Mouse (Mus musculus) intestine, embryonic 16.5 days (tissue): ENCODE measurements around the gene Ppp3ca. TPM values are rescaled to one million over a fixed set of nuclear protein-coding genes. Genes with fewer than 3 reads are reported as not detected.

ENCODE experiments used
- ATAC-seq: fragments of 200-750 bp; cut with Nextera tagmentation; 2 replicates; pipeline ENCODE4 v1.8.0; 2017; ENCODE audit warnings: moderate TSS enrichment, moderate library complexity
- H3K27ac ChIP-seq: fragments of 300-500 bp; sonication (generic); 2 replicates; pipeline ENCODE4 v1.5.1; 2014; ENCODE audit warnings: mild to moderate bottlenecking, low read length
- H3K27me3 ChIP-seq: fragments of 300-500 bp; sonication (generic); replicated peaks from 2 replicates; pipeline ENCODE4 v1.6.1; 2014; ENCODE audit warnings: low read length, control low read depth, mixed read lengths; ENCODE audit not compliant: control insufficient read depth, insufficient read depth
- H3K36me3 ChIP-seq: fragments of 300-500 bp; sonication (generic); 2 replicates; pipeline ENCODE4 v1.6.1; 2014; ENCODE audit warnings: low read length, control low read depth; ENCODE audit not compliant: control insufficient read depth, insufficient read depth
- H3K4me1 ChIP-seq: fragments of 300-500 bp; sonication (generic); 2 replicates; pipeline ENCODE4 v1.6.1; 2014; ENCODE audit warnings: low read length, control low read depth, mixed read lengths; ENCODE audit not compliant: control insufficient read depth, insufficient read depth
- H3K4me2 ChIP-seq: fragments of 300-500 bp; sonication (generic); 2 replicates; pipeline ENCODE4 v1.6.1; 2014; ENCODE audit warnings: low read depth, low read length, control low read depth
- H3K4me3 ChIP-seq: fragments of 300-500 bp; sonication (generic); 2 replicates; pipeline ENCODE4 v1.5.1; 2014; ENCODE audit warnings: mild to moderate bottlenecking, low read length
- H3K9ac ChIP-seq: fragments of 300-500 bp; sonication (generic); 2 replicates; pipeline ENCODE4 v1.6.1; 2014; ENCODE audit warnings: low read depth, low read length
- H3K9me3 ChIP-seq: fragments of 300-500 bp; sonication (generic); 2 replicates; pipeline ENCODE4 v1.6.1; 2016; ENCODE audit warnings: low read length, control low read depth; ENCODE audit not compliant: control insufficient read depth
- WGBS: fragments of 180-500 bp; shearing (Covaris S2); extraction: QIAGEN DNeasy Blood & Tissue Kit; methylation state at CpG from one replicate; pipeline ENCODE4 v1.1.7; 2014; 5-methylcytosine and 5-hydroxymethylcytosine counted together
- polyA plus RNA-seq: library from polyadenylated mRNA; unstranded; fragments of >200 nt; fragmentation: Nextera tagmentation; extraction: Ambion mirVana; gene quantifications from 2 replicates; pipeline ENCODE4 v1.2.1, GENCODE M21; 2015

The Ppp3ca gene
- polyA plus RNA-seq, 1 experiment from 2014 or later, result 33.6 TPM

GRCm38 (mm10) chr3:136822431-136822830 lies 152.5 kb downstream of the Ppp3ca start:
- no peak overlapping the region for H3K27ac ChIP-seq
- H3K36me3 ChIP-seq, result no peaks in the 10 kb centered on the region; the same call in 1 of the 2 replicates
- no peaks in the 10 kb centered on the region for H3K9me3 ChIP-seq
- no peaks in the 10 kb centered on the region for H3K4me1 ChIP-seq
- H3K9ac ChIP-seq, result no peak overlapping the region
- ATAC-seq, result no peak
- no peak overlapping the region for H3K4me2 ChIP-seq
- no peaks in the 10 kb centered on the region for H3K27me3 ChIP-seq
- no peak overlapping the region for H3K4me3 ChIP-seq
- WGBS, result 74% methylated on average over 2 of the region's 2 CpGs

- Histone ChIP-seq H3K9me3 (no peaks in the 10 kb centered on the region), H3K9ac (no peak overlapping the region), H3K4me2 (no peak overlapping the region), H3K27ac (no peak overlapping the region), H3K4me1 (no peaks in the 10 kb centered on the region), H3K27me3 (no peaks in the 10 kb centered on the region), H3K36me3 (no peaks in the 10 kb centered on the region; the same call in 1 of the 2 replicates), H3K4me3 (no peak overlapping the region)
- no peak for ATAC-seq
- WGBS, result 67% methylated on average over 2 of the region's 2 CpGs
Observed at GRCm38 (mm10) chr3:136828451-136828850, 158.5 kb downstream of the Ppp3ca start.

DNA sequence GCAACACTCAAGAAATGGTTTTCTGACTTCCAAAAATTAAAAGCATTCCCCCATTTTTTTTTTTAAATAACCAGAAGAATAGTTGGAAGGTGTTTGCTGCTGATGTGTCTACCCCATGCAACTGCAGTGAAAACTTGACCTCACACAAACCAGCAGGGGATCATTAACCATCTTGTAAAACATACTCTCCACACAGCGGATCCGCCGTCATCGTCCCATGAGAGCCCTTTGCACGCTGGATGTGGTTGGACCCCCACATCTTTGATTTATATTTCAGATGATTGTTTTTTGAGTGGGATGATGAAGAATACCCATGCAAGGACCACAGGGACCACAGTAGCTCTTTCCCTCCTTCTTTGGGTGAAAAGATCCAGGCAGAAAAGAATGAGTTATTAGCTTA lies 159.2 kb downstream of the Ppp3ca start:
- Histone ChIP-seq H3K4me2 (no peak overlapping the region), H3K36me3 (no peaks in the 10 kb centered on the region), H3K27ac (no peak overlapping the region), H3K9me3 (no peaks in the 10 kb centered on the region), H3K4me1 (peaks cover 4% of the 10 kb centered on the region), H3K27me3 (no peaks in the 10 kb centered on the region), H3K9ac (no peak overlapping the region), H3K4me3 (no peak overlapping the region)
- 88% methylated on average over 5 of the region's 5 CpGs for WGBS
- no peak for ATAC-seq

DNA sequence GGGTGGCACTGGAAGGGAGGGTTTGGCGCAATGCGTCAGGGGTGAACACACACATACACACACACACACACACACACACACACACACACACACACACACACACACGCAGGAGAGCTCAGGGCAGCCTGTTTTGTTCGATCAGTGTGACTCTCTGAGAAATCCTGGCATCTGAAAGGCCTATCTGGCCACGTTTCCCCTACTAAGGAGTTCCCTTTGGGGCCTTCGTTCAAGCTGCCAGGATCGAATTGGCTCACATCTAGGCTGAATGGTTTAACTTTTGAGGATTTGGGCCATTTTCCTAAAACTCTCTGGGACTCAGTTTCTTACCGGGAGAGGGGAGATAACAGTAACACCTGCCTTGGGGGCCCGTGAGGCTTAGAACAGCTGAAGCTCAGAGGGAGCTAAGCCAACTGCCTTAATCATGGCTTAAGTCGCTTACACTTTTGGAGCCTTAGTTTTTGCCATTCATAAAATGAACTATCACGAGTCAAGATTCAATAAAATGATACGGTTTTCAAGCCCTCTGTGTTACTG lies 160.8 kb downstream of the Ppp3ca start:
- Histone ChIP-seq H3K4me1 (peaks cover 9% of the 10 kb centered on the region), H3K36me3 (no peaks in the 10 kb centered on the region), H3K4me2 (no peak overlapping the region), H3K4me3 (no peak overlapping the region), H3K9ac (no peak overlapping the region), H3K9me3 (no peaks in the 10 kb centered on the region), H3K27ac (no peak overlapping the region), H3K27me3 (no peaks in the 10 kb centered on the region)
- 85% methylated on average over 12 of the region's 12 CpGs for WGBS
- ATAC-seq, result no peak

- Histone ChIP-seq H3K36me3 (no peaks in the 10 kb centered on the region), H3K4me1 (peaks cover 16% of the 10 kb centered on the region), H3K27ac (no peak overlapping the region), H3K9me3 (no peaks in the 10 kb centered on the region), H3K4me3 (no peak overlapping the region), H3K4me2 (no peak overlapping the region), H3K27me3 (no peaks in the 10 kb centered on the region), H3K9ac (no peak overlapping the region)
- 62% methylated on average over 11 of the region's 11 CpGs for WGBS
- no peak for ATAC-seq
Observed at GRCm38 (mm10) chr3:136833003-136833745, 163.2 kb downstream of the Ppp3ca start.

DNA sequence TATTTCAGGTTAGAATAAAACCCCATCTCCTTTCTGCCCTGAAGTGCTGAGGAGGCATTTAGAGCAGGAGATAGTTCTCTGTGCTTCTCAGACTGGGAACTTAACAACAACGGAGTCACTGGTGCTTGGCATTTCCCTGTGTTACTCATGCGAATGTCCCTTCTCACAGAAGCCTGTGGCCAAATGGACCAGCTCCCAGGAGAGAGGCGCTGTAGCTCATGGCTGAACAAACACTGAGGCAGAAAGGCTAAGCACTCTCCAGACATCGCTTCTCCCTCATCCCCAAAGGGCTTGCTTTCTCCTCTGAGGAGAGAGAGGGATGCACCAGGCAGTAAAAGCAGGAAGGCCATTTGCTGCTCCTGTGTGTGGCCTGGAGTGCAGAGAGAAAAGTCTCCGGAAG lies 164.0 kb downstream of the Ppp3ca start:
- Histone ChIP-seq H3K27me3 (no peaks in the 10 kb centered on the region), H3K4me1 (peaks cover 16% of the 10 kb centered on the region), H3K9ac (no peak overlapping the region), H3K4me2 (no peak overlapping the region), H3K9me3 (no peaks in the 10 kb centered on the region), H3K36me3 (no peaks in the 10 kb centered on the region), H3K27ac (no peak overlapping the region), H3K4me3 (no peak overlapping the region)
- 22% methylated on average over 4 of the region's 5 CpGs for WGBS
- ATAC-seq, result 0 out of 2 replicates have a peak, but pooled peaks have one; percentile 19

- Histone ChIP-seq H3K9me3 (no peaks in the 10 kb centered on the region), H3K4me3 (no peak overlapping the region), H3K36me3 (no peaks in the 10 kb centered on the region), H3K27me3 (no peaks in the 10 kb centered on the region), H3K4me1 (peaks cover 16% of the 10 kb centered on the region), H3K4me2 (peak overlapping the region; percentile 15; the same call in 1 of the 2 replicates), H3K9ac (no peak overlapping the region), H3K27ac (no peak overlapping the region)
- WGBS, result 53% methylated on average over 9 of the region's 9 CpGs
- no peak for ATAC-seq
Observed at GRCm38 (mm10) chr3:136835851-136836250, 165.9 kb downstream of the Ppp3ca start.

DNA sequence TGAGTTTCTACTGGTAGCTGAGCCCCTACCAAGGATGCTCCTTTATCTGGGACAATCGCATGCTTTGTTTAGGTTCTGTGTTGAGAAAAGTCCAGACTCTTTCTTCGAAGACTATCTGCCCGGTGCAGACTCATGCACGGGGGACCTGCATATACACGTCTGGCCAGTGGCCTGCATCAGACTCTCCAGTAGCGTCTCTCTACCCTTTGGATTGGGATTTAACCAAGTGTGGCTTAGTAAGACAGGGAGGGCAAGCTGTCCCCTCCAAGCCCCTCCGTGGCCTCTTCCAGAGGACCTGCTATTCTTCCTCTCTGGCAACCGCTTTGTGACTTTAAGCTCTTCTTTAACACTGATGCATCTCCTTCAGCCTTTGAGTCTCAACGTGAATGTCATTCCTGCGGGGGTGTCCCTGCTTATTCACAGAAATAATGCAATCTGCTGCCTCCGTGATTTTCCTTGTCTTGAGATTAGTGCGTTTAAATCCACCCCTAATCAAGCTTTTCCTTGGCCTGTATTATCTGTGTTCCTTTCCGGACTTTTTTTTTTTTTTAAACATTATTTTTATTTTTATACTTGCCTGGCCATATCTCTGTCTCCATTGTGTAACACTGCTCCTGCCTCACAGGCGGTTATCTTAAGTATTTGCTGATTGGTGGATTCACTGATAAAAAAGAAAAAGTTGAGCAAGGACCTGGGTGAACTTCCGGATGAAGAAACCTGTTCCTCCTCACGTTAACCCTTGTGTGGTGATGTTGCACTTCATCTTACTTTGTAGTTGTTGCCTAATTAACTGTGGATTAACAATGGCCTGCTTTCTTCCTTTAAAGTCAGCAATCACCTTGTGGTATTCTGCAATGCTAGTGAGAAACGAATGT lies 166.6 kb downstream of the Ppp3ca start:
- WGBS, result 46% methylated on average over 17 of the region's 17 CpGs
- peak overlapping the region; percentile 17; the same call in 1 of the 2 replicates for H3K27ac ChIP-seq
- no peak overlapping the region for H3K4me3 ChIP-seq

DNA sequence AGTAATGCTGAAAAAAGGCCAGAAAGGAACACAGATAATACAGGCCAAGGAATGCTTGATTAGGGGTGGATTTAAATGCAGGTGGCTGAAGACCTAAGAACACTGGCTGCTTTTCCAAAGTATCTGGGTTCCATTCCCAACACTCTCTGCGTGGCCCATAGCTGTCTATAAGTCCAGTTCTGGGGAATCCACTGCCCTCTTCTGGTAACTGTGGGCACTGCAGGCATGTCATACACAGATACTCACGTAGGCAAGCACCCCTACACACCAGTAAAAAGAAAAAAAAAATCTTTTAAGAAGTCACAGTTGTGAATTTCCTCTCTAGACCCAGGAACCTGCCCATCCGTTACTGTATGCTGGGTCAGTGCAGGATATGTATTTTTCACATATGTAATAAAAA lies 167.7 kb downstream of the Ppp3ca start:
- no peak for ATAC-seq
- no peak overlapping the region for H3K9ac ChIP-seq
- no peaks in the 10 kb centered on the region for H3K36me3 ChIP-seq
- H3K9me3 ChIP-seq, result no peaks in the 10 kb centered on the region
- WGBS, result 97% methylated on average over 3 of the region's 3 CpGs
- no peak overlapping the region for H3K4me3 ChIP-seq
- no peak overlapping the region for H3K4me2 ChIP-seq
- H3K27me3 ChIP-seq, result no peaks in the 10 kb centered on the region
- H3K27ac ChIP-seq, result no peak overlapping the region
- H3K4me1 ChIP-seq, result peaks cover 16% of the 10 kb centered on the region

More for the DNA sequence above, 166.6 kb downstream of the Ppp3ca start:
- H3K9ac ChIP-seq, result no peak overlapping the region
- no peaks in the 10 kb centered on the region for H3K9me3 ChIP-seq
- ATAC-seq, result peak; percentile 88
- no peaks in the 10 kb centered on the region for H3K27me3 ChIP-seq
- peak overlapping the region; percentile 15 for H3K4me2 ChIP-seq
- no peaks in the 10 kb centered on the region for H3K36me3 ChIP-seq
- H3K4me1 ChIP-seq, result peaks cover 16% of the 10 kb centered on the region
